Mouse (Mus musculus) G1E (cell line): Measurements from ENCODE around the gene Ubp1. TPM values are rescaled to one million over a fixed set of nuclear protein-coding genes. Genes with fewer than 3 reads are reported as not detected.

Experiments
- ATAC-seq: 2 replicates; pipeline ENCODE4 v1.8.0; 2016; ENCODE audit warnings: mild to moderate bottlenecking; ENCODE audit not compliant: insufficient number of reproducible peaks, poor library complexity, low FRiP score, severe bottlenecking; ENCODE audit errors: extremely low read depth
- DNase-seq: peaks from one replicate; pipeline ENCODE4 v3.0.0; 2012; ENCODE audit warnings: low spot score
- H3K27me3 ChIP-seq: 2 replicates; pipeline ENCODE4 v1.6.1; 2012; ENCODE audit warnings: mild to moderate bottlenecking, low read length, inconsistent platforms; ENCODE audit not compliant: insufficient read depth
- H3K36me3 ChIP-seq: replicated peaks from 2 replicates; pipeline ENCODE3; 2012; ENCODE audit warnings: mild to moderate bottlenecking, inconsistent platforms
- H3K4me1 ChIP-seq: 2 replicates; pipeline ENCODE4 v1.6.1; 2012; ENCODE audit warnings: low read depth, low read length, inconsistent platforms, mixed read lengths; ENCODE audit not compliant: insufficient read depth
- H3K4me3 ChIP-seq: 2 replicates; pipeline ENCODE4 v1.5.1; 2012; ENCODE audit warnings: low read depth, mild to moderate bottlenecking, inconsistent platforms, low read length, moderate library complexity, mixed read lengths
- H3K9me3 ChIP-seq: replicated peaks from 2 replicates; pipeline ENCODE4 v1.6.1; 2012; ENCODE audit warnings: inconsistent platforms
- CTCF ChIP-seq: IDR thresholded peaks from 2 replicates; pipeline ENCODE4 v1.5.1; 2012; ENCODE audit warnings: low read depth, low read length, inconsistent platforms, mixed read lengths
- GATA1 ChIP-seq: IDR thresholded peaks from 2 replicates; pipeline ENCODE4 v1.6.1; 2012; ENCODE audit warnings: borderline replicate concordance, low read length, inconsistent platforms, mixed read lengths
- GATA2 ChIP-seq: IDR thresholded peaks from 2 replicates; pipeline ENCODE4 v1.6.1; 2012; ENCODE audit warnings: low read depth, low read length, inconsistent platforms, borderline replicate concordance
- POLR2AphosphoS5 ChIP-seq: IDR thresholded peaks from 2 replicates; pipeline ENCODE4 v1.6.1; 2012; ENCODE audit warnings: low read depth, low read length, inconsistent platforms; ENCODE audit not compliant: insufficient replicate concordance
- TAL1 ChIP-seq: conservative IDR thresholded peaks from 2 replicates; pipeline ENCODE4 v1.6.1; 2012; ENCODE audit warnings: low read depth, low read length, inconsistent platforms, mixed read lengths
- polyA plus RNA-seq: library from polyadenylated mRNA; stranded (reverse); fragments of >175 nt; gene quantifications from 2 replicates; pipeline ENCODE4 v1.2.3, GENCODE M21; 2012
- total RNA-seq, 2 experiments: library from RNA; stranded (forward) in 1 of 2; stranded (reverse) in 1 of 2; fragments of 200-1000 nt in 1 of 2; fragments of >200 nt in 1 of 2; fragmentation: Nextera tagmentation in 1 of 2; gene quantifications; 2 replicates each; pipeline ENCODE4 v1.2.3; 2014 to 2017

Ubp1 gene
- total and polyA plus RNA-seq, 3 experiments: 75.0 to 147 (median 76.7) TPM

- TF ChIP-seq TAL1: no peak
- TF ChIP-seq GATA1: no peak
- TF ChIP-seq GATA2: no peak
- no peak for TF ChIP-seq POLR2AphosphoS5
- no peak for TF ChIP-seq CTCF
- DNase-seq (no peak), ATAC-seq (no peak)
- Histone ChIP-seq H3K4me1 (peaks cover 3% of the 10 kb centered on the region; the same call in 1 of the 2 replicates), H3K27me3 (peaks cover 6% of the 10 kb centered on the region), H3K4me3 (no peak overlapping the region; the same call in 1 of the 2 replicates), H3K9me3 (peaks cover 4% of the 10 kb centered on the region), H3K36me3 (no peaks in the 10 kb centered on the region)
Measured at GRCm38 (mm10) chr9:114011203-114011602, 80.5 kb downstream of the Ubp1 start.

- peaks cover 7% of the 10 kb centered on the region for H3K4me1 ChIP-seq
- ATAC-seq (no peak), DNase-seq (no peak)
- peaks cover 6% of the 10 kb centered on the region for H3K9me3 ChIP-seq
- H3K36me3 ChIP-seq: no peaks in the 10 kb centered on the region
- H3K27me3 ChIP-seq: no peaks in the 10 kb centered on the region
- TF ChIP-seq CTCF (no peak), GATA1 (no peak), POLR2AphosphoS5 (no peak), TAL1 (no peak), GATA2 (no peak)
- H3K4me3 ChIP-seq: no peak overlapping the region
Measured at GRCm38 (mm10) chr9:114014034-114014433, 83.3 kb downstream of the Ubp1 start.

GRCm38 (mm10) chr9:114015724-114016123 lies 85.0 kb downstream of the Ubp1 start:
- Histone ChIP-seq H3K4me3 (no peak overlapping the region), H3K36me3 (no peaks in the 10 kb centered on the region), H3K27me3 (no peaks in the 10 kb centered on the region), H3K9me3 (peaks cover 6% of the 10 kb centered on the region), H3K4me1 (peaks cover 7% of the 10 kb centered on the region)
- DNase-seq: no peak
- ATAC-seq: no peak
- no peak for TF ChIP-seq GATA1
- peak; percentile 55 for TF ChIP-seq CTCF

GRCm38 (mm10) chr9:114016402-114016801 lies 85.7 kb downstream of the Ubp1 start:
- ATAC-seq (0 out of 2 replicates have a peak, but pooled peaks have one; percentile 22), DNase-seq (no peak)
- TF ChIP-seq GATA1 (no peak), CTCF (no peak), GATA2 (no peak)
- Histone ChIP-seq H3K4me3 (no peak overlapping the region), H3K36me3 (no peaks in the 10 kb centered on the region), H3K9me3 (peaks cover 2% of the 10 kb centered on the region; the same call in 1 of the 2 replicates), H3K27me3 (no peaks in the 10 kb centered on the region), H3K4me1 (peaks cover 3% of the 10 kb centered on the region)

- TF ChIP-seq GATA2: no peak
- TF ChIP-seq POLR2AphosphoS5: no peak
- TF ChIP-seq GATA1: no peak
- TF ChIP-seq CTCF: no peak
- TF ChIP-seq TAL1: no peak
- ATAC-seq (no peak), DNase-seq (no peak)
- H3K9me3 ChIP-seq: 0 out of 2 replicates have a peak, but pooled peaks cover 2% of the 10 kb centered on the region
- no peaks in the 10 kb centered on the region for H3K36me3 ChIP-seq
- H3K4me1 ChIP-seq: peaks cover 3% of the 10 kb centered on the region
- H3K27me3 ChIP-seq: peaks cover 2% of the 10 kb centered on the region; the same call in 1 of the 2 replicates
- H3K4me3 ChIP-seq: no peak overlapping the region
Measured at GRCm38 (mm10) chr9:114019012-114019762, 88.5 kb downstream of the Ubp1 start.

GRCm38 (mm10) chr9:114022141-114022540 lies 91.4 kb downstream of the Ubp1 start:
- no peak for DNase-seq
- no peak for ATAC-seq

More at GRCm38 (mm10) chr9:114022141-114022540, 91.4 kb downstream of the Ubp1 start:
- peaks cover 2% of the 10 kb centered on the region; the same call in 1 of the 2 replicates for H3K27me3 ChIP-seq
- H3K4me1 ChIP-seq: peaks cover 5% of the 10 kb centered on the region; the same call in 1 of the 2 replicates
- no peak overlapping the region for H3K4me3 ChIP-seq
- H3K36me3 ChIP-seq: no peaks in the 10 kb centered on the region
- H3K9me3 ChIP-seq: peaks cover 8% of the 10 kb centered on the region
- TF ChIP-seq GATA2: no peak
- TF ChIP-seq TAL1: no peak
- no peak for TF ChIP-seq CTCF
- no peak for TF ChIP-seq POLR2AphosphoS5
- no peak for TF ChIP-seq GATA1
